Mouse (Mus musculus) layer of hippocampus, adult 9-11 months (tissue): ENCODE measurements around the gene Edn2.

Experiments used
- DNase-seq: peaks from one replicate; pipeline ENCODE4 v3.0.0; 2022

Gene Edn2

DNA sequence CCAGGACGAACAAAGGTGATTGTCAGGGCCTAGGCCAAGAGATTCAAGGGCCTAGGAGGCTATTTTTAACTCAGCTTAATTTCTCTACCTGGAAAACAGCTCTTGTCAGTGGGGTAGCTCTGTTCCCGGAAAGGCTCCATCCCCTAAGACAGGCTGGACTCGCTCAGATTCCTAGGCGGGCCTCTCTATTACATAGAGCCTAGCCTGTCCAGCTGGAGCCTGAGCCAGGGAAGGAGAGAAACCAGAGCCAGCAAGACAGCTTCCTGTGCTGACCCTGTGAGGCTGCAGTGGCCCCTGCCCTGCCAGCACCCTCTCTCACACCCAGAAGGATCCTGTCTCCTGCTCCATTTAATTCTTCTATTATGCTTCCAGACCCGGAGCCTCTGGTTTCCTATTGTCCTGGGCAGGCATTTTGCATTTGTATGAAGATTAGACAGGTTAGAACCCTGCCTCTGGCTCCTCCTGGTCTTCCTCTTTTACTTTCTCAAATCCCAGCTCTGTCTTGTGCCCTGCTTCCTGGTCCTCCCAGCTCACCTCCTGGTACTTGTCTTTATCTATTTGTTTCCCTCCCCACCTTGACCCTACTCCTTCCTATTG, 2.2 kb upstream of the Edn2 start:
- no peak for DNase-seq

DNA sequence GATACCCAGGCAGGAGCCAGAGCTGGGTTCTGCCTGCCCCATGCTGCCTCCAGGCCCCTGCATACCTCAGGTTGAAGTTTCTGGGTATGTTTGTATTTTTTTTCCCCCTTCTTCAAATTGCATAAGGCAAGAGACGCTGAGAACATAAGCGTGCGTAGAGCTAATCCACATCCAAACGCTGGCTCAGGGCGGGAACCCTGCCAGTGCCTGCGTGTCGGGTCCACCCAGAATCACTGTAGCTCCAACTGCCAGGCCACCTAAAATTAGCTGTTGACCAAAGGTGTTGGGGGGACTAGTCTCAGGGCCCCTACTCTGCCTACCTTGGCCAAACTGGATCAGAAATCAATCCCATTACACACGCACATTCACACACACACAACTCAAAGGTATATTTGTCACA, 1.6 kb downstream of the Edn2 start:
- no peak for DNase-seq

DNA sequence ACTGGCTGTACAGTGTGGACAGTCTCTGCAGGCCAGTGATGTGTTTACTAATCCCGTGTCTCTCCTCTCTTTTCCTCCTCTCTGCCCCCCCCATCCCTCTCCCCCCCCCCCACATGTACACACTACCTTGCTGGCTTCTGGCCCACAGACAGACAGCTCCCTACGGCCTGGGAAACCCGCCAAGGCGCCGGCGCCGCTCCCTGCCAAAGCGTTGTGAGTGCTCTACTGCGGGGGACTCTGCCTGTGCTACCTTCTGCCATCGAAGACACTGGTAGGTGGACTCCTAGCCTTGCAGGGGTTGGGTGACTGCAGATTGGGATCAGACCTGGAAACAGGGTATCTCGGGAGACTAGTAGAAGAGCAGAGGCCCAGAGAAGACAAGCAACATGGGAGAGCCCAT, 2.2 kb downstream of the Edn2 start:
- peak; percentile 63 for DNase-seq

DNA sequence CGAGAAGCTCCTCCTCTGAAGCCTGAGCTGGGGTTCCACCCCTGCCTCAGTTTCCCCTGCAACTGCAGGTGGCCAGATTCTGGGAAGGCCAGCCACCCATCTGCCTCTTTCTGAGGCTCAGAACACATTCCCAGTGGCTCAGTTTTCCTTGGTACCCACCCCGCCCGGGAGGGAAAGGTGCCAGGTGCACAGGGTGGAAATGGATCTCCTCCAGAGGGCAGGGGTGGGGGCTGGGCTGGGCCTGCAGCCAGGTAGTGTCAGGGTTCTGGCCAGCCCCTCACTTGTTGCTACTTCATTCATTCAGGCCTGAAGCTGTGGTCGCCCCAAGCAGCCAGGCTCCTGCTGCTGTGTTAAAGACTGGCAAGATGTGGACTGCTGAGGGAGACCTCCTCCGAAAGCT, 3.3 kb downstream of the Edn2 start:
- DNase-seq = no peak

DNA sequence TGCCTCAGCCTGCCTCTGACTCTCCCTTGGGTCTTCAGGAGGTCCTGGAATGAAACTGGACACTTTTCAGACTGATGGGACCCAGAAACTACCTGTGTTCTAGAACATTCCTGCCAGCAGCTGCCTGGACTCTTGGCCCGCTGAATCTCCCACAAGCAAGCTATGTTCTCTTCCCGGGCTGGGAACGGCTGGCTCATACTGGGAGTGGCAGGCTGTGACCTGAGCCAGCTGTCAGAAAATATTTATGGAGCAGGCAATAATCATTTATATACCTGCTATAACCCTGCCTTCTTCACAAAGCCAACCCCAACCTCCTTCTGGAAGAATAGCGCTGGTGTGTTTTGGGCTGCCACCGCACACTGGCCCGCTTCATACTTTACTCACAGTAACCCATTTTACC, 6.8 kb downstream of the Edn2 start:
- DNase-seq = no peak

DNA sequence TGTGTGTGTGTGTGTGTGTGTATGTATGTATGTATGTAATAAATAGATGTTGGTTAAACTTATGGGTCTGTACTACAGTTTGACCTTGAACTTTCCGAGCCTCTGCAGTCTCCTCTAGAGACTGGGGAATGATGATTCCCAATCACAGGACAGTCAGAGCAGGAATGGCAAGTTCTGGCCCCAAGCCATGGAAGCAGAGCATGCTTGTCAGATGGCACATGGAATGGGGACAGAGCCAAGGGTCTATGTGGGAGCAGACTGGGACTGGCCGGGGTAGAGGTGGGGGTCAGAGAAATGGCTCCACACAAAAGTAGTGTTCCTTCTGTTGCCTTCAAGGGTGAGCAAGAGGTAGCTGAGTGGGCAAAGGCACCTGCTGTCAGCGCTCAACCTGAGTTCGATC, 7.3 kb downstream of the Edn2 start:
- no peak for DNase-seq

DNA sequence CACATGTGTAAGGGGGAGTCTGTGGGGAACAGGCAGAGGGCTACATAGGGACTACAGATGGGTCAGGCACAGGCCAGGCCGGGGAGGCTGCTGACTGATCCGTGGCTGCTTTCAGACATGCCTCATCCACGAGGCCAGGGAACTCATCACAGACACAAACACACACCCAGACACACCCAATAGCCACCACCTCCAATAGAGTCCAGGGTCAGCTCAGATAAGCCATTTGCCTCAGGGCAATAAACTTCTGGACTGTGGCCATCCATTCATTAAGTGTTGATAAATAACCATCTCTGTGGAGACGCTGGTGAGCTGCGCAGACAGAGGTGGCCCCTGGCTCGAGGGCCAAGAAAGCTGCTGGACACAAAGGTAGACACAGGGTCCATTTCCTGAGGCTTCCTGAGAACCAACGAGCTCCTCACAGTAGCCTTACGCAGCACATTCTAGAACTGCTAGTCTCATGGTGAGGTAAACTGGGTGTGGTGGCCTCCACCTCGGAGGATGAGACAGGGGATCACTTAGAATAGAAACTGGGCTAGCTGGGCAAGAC, 9.5 kb downstream of the Edn2 start:
- no peak for DNase-seq

DNA sequence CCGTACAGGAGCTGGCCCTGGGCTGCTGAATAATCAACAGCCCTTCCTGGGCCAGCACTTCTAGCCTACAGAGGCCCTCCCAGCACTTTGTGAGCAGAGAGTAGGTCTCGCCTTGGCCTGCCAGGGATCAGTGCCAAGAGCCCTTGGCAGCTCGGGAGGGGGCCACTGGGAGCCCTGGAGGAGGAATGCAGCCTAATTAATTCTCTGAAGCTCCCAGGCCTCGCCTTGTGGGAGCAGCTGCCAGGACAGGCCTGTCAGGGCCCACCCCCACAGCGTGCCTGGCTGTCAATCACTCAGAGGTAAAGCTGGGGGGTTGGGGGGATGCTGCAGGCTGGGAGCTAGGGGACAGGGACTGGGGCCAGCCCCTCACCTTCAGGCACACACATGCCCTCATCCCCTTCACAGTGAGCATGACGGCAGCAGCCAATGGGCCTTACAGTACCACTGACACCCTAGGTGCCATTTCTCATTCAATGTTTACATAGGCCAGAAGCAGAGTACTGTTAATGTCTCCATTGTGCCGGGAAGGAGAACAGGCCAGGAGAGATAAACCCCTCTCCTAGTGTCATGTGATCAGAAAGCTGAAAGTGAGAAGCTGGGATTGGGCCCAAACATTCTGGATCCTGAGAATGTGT, 11.2 kb downstream of the Edn2 start:
- peak; percentile 49 for DNase-seq

DNA sequence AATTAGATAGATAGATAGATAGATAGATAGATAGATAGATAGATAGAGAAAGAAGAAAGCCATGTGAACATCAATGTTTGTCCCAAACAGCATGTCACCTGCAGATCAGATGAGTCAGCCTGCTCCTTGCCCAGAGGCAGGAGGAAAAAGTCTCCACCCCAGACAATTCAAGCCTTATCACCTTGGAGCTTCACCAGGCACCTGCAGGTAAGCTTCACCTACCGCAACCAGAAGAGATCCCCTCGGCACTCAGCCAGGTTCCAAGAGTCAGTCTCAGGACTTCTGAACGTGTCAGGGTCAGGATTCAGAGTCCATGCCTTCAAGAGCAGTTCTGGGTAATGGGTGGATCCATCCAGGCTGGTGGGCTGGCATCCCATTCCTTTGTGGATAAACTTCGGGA, 18.1 kb downstream of the Edn2 start:
- DNase-seq = no peak

DNA sequence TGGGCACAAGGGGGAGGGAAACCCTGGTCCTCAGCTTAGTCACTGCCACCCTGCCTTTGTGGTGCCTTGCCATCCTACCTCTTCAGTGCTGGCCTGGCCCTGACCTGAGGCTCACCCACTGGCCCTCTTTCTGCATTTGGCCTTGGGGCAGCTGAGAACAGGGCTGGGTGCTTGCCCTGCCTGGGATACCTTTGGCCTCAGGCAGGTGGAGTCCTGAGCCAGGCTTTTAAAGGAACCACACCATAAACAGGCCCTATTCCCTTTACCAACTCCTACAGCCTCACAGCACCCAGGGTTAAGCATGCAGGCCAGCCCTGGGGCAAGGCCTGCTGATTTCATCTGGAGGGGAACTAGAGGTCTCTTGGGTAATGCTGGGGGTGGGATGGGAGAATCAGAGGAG, 19.5 kb downstream of the Edn2 start:
- DNase-seq = no peak

DNA sequence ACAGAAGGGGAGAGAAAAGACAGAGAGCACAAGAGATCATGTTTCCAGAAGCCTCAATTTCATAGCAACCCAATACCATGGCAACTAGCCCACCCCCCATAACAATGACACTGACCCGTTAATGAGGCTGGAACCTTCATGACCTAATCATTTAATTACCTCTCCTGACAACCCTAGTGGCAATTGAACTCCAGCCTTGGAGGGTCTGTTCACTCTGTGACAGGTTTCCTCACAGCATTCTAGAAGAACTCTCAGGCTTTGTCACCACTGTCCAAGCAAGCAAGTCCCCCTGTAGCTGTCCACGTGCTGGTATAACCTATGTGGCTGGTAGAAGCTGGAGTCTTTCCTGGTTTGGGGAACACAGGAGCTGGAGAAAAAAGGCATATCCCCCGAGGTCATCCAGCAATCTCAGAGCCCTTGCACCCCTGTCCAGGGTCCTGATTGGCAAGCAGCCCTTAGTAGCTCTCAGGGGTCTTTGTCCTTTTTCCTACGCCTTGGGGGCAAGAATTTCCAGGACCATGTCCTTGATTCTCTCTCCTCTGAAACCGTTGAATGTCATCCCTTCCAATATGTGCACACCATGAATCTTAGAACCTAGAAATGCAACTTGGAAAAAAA, 23.5 kb downstream of the Edn2 start:
- DNase-seq = no peak

DNA sequence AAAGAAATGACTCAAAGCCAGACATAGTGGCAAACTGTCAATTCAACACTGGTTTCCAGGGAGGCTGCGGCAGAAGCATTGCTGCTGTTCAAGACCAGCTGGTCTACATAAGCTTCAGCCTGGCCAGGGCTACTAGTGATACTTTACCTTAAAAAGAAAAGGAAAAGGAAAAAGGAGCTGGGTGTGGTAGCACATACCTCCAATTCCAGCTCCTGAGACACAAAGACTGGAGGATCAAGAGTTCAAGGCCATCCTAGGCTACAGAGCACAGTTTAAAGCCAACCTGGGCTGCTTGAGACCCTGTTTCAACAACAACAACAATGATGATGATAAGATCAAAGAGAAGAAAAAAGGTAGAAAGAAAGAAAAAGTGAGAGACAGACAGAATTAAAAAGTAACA, 25.4 kb downstream of the Edn2 start:
- DNase-seq = no peak

DNA sequence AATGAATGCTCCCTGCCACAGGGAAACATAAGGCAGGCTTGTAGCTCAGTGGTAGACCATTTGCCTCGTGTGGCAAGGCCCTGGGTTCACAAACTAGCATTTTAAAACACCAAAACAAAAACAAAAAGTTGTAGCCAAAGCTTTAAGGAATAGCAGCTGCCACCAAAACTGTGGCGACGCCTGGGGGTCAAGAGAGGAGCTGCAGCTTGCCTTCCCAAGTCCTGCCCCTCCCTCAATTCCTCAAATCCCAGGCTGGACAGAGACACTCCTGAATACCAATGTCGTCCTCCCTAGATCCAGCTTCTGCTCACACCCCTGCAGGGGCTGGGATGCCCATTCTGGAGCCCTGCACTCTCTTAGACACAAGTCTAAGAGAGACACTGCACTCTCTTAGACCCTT, 25.9 kb downstream of the Edn2 start:
- no peak for DNase-seq

DNA sequence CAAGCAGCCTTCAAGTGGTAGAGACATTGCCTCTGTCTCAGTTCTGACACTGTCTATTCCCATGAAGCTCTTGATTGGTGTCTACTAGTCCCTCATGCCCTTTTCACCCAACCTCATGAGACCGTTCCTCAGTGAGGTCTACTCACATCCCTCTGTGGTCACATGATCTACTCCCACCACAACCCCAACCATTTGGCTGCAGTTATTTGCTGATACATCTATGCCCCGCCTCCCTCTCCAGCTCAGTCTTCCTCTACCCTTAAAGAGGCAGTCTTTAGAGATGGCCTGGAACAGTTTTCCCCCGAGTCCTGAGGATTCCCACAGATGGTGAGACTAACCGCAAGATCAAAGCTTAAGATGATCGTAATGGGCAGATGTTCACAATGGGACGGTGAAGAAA, 27.2 kb downstream of the Edn2 start:
- no peak for DNase-seq

DNA sequence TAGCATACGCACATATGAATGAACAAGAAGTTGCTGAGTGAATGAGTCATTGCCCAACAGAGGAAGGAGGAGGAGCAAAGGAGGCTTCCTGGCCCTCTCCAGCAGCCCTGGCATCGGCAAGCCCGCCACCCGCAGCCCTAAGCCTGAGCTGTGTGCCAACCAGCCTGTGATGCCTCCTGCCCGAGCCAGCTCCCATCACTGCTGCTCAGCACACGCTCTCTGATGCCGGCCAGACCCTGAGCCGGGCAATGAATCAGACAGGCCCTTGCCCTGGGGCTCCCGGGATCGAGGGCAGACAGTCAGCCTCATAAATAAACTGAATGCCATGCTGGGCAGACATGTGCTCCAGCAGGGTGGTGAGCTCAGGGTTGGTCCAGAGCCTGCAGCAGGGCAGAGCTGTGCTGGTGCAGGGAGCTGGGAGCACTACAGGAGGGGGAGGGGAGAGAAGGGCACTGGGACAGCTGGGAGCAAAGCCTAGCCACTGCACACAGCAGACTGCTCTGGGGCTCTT, 27.7 kb downstream of the Edn2 start:
- DNase-seq = peak; percentile 89

DNA sequence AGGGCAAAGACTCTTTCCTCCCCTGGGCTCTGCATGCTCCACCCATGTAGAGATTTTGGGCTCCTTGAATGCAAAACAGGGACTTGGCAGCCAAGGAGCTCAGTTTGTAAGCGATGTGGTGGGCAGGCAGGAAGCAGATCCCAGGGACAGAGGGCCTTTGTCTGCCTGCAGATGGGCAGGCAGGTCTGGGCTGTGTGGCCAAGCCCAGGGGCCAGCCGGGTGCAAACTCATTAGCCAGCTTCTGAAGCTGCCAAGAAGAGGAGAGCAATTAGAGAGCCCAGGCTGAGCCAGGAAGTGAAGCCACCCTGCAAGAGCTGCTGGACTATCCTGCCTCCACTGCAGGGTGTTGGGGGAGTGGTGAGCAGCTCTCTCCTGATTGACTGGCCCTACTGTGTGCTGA, 28.9 kb downstream of the Edn2 start:
- DNase-seq = peak; percentile 81

DNA sequence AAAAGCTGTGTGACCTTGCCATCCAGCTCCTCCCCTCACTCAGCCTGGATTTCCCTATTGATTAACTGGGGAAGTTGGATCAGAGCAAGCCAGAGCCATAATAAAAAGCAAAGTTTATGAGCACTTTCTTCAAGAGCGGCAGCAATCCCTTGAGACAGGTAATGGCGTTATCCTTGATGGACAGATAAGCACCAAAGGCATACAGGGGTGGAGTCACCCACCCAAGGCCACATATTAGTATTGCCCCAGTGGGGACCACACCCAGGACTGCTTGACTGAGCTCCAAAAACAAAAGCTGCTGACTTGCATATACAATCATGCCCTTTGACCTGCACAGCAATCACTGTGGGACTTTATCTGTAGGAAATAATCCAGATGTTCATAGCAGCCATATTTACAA, 31.0 kb downstream of the Edn2 start:
- no peak for DNase-seq

DNA sequence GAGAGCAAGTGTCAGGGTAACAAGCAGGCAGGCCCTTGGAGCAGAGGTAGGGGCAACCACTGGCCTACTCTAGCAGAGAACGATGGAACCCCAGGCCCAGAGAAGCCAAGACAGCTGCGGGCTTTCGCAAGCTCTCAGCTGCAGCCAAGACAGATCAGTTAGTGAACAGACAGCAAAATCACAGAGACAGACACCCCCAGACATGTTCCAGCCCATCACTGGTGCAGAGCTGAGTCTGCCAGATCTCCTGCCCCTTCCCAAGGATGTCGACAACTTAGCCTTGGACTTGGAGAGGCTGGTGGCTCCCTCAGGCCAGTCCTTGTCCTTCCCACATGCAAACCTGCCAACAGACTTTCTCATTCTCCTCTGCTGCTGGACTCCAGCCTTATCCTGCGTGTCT, 33.0 kb downstream of the Edn2 start:
- DNase-seq = no peak

DNA sequence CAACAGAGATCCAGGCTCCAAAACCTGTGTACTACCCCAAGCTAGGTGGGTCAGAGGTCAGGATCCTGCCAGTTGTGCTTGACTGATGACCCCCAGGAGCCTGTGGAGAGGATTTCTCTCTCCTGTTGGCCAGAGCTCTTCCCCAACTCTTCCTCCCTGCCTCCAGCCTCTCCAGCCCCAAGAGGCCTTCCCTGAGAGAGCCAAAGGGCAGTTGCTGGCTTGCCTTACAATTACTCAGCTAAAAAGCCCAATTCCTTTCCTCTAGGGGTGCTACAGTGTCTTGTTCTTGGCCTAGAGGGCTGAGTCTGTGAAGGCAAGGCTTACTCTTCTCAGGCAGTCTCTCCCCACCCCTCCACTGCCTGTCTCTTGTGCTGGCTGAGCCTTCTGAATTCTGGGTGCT, 34.0 kb downstream of the Edn2 start:
- no peak for DNase-seq

DNA sequence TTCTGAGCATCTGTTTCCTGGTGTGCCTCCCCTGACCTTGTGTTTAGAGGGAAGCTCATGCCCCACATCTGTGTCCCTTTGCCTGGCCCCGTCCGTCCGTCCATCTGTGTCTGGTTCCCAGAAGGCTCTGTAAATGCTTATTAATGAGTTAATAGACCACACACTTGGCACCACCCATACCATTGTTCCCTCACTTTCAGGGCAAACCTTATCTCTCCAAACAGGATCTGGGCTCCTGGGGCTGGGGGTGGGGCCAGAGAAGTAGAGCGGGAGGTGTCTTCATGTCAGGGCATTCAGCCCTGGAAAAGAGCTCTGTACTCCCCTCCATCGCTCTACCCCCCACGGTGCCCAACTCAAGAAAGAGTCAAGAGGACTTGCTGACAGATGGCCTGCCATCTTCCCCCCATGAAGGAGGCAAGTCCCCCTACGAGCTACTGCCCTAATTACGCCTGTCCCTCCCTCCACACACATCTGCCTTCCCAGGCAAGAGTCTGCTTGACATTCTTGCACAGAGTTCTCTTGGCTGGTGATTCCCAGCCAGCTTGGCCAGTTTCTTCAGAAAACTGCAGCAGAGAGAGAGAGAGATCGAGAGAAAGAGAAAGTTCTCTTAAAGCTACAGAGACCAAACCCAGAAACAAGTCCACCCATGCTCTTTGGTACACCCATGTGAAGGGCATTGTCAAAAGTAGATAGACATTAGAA, 38.3 kb downstream of the Edn2 start:
- no peak for DNase-seq

DNA sequence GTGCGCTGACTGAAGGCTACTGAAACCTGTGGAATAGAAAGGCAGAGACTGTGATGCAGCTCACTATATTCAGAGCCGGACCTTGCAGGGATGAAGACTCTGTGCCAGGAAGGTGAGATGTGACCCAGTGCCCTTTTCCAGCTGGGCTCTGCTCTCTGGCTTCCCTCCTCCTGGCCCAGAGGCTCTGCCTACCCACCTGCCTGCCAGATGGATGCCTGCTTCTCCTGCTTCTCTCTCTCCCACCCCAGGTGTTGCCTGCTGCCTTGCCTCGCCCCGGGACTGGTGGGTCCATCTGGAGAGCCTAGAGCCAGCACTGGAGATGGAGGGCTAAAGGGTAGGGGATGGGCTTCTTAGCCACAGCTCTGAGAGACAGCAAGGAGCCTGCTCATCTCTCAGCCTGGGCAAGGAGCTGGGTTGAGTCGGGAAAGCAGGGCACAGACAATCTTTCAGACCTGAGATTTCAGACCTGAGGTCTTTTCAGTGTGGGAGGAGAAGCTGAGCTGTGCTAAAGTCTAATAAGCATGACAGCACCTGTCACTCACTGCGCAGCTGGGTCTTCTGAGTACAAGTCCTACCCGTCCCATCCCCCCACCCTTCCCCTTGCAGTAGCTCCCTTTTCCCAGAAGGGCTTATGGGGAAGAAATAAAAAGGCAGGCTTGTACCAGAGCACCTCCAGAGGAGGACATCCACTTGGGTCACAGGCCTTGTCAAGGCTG, 39.7 kb downstream of the Edn2 start:
- DNase-seq = no peak

DNA sequence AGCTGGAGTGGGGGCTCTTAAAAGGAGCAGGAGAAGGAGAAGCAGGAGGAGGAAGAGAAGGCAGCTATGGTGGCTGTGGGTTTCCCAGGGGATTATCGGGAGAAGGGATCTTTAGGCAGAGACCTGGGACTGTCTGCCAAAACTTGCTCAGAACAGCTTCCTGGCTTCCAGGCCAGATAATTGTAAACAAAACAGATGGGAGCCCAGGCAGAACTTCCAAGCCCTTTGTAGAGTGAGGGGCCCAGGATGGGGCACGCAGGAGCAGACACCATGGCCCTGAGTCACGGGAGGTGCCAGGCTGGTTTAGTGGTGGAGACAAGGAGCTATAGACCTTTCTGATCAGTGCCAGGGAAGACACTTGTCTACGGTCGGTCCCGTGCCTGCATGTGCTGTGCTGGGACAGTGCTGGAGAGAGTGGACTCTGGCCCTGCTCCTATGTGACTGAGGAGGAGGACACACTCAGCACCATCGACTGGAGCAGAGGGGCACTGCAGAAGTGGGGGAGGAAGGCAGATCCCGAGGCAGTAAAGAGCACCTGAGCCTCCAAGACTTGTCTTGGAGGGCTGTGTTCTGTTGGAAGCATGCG, 43.4 kb downstream of the Edn2 start:
- no peak for DNase-seq

DNA sequence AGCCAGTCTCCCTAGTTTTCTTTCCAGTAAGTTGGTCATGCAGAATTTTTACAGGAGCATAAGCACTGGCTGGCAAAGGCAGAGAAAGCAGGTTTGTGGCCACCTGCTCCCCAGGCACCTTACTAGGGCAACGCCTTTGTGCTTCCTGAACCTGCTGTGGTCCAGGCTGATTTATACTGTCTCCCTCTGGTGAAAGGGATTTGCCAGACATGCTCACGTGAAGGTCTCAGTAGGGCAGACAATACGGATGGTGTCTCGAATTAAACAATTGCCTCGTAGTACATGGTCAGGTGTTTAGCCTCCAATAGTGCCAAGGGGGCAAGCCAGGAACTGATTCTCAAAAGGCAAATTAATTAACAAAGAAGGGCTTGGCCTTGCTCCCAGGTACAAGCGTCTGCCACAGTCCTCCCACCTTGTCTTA, 45.5 kb downstream of the Edn2 start:
- no peak for DNase-seq
